Mouse (Mus musculus) cortical plate, adult 2 months (tissue): ENCODE measurements around the gene Kcnk5.

Experiments
- CTCF ChIP-seq: fragments of 200-500 bp; IDR thresholded peaks from 2 replicates; pipeline ENCODE4 v1.5.1; 2011; ENCODE audit warnings: mild to moderate bottlenecking, control low read depth, low read length; ENCODE audit not compliant: insufficient read depth; ENCODE audit errors: extremely low read depth
- POLR2A ChIP-seq: fragments of 200-500 bp; IDR thresholded peaks from 2 replicates; pipeline ENCODE4 v1.6.1; 2011; ENCODE audit warnings: mild to moderate bottlenecking, low read length, control low read depth; ENCODE audit not compliant: insufficient read depth; ENCODE audit errors: extremely low read depth

- no peak for TF ChIP-seq CTCF
- no peak for TF ChIP-seq POLR2A
These were observed 22.6 kb downstream of the Kcnk5 start for GRCm38 (mm10) chr14:20158727-20159681.
